ENCODE assay signal across 9 mouse cellular contexts in genomic region chr7:123214365-123215075, GRCm38 (mm10). TPM values are rescaled to one million over a fixed set of nuclear protein-coding genes. Genes with fewer than 3 reads are reported as not detected.
DNase-seq lines count a peak whose midpoint lies in the region; ATAC-seq and TF ChIP-seq lines count a peak whose summit lies in the region.
"Had no signal": no experiment of that assay in that cellular context is flagged by ENCODE, and none has a peak within 500 bp of the region (broad histone marks: within the 10 kb centered on the region; RNA-seq: fewer than 3 reads in every experiment).

TSS of gene Slc5a11 (plus strand) at chr7:123214780.

- no peak within 1 kb of the TSS for H3K27ac ChIP-seq in hindbrain, embryonic 16.5 days (ENCODE audit: low read depth, low read length)
- H3K27ac ChIP-seq in limb, embryonic 13.5 days, result no peak within 1 kb of the TSS; the same call in 1 of the 2 replicates
- no peak within 1 kb of the TSS for H3K27ac ChIP-seq in gastrocnemius, adult 2 months
- H3K27ac ChIP-seq: hindbrain, embryonic 15.5 days had no signal

- intact Hi-C loops in gastrocnemius, adult 2 months (cut with DNase I), result no loop called here

- no peaks in the 10 kb centered on the region for H3K27me3 ChIP-seq in hindbrain, embryonic 16.5 days (replicated peaks; ENCODE audit: control insufficient read depth, insufficient read depth, low read length)
- no peaks in the 10 kb centered on the region for H3K27me3 ChIP-seq in limb, embryonic 13.5 days
- H3K27me3 ChIP-seq: hindbrain, embryonic 15.5 days had no signal

- no peaks in the 10 kb centered on the region for H3K36me3 ChIP-seq in hindbrain, embryonic 16.5 days (ENCODE audit: control insufficient read depth, insufficient read depth, low read length)
- no peaks in the 10 kb centered on the region for H3K36me3 ChIP-seq in limb, embryonic 13.5 days
- H3K36me3 ChIP-seq: hindbrain, embryonic 15.5 days had no signal

- H3K9ac ChIP-seq in hindbrain, embryonic 16.5 days (ENCODE audit: low read depth, low read length), result 0 out of 2 replicates have a peak within 1 kb of the TSS, but pooled peaks have one; percentile 1
- H3K9ac ChIP-seq in limb, embryonic 13.5 days, result no peak within 1 kb of the TSS
- H3K9ac ChIP-seq: hindbrain, embryonic 15.5 days had no signal

- H3K9me3 ChIP-seq in hindbrain, embryonic 16.5 days (ENCODE audit: control insufficient read depth, low read length), result no peaks in the 10 kb centered on the region
- H3K9me3 ChIP-seq in limb, embryonic 13.5 days, result no peaks in the 10 kb centered on the region
- H3K9me3 ChIP-seq: hindbrain, embryonic 15.5 days had no signal

- H3K4me3 ChIP-seq in hindbrain, embryonic 16.5 days (ENCODE audit: low read length), result no peak within 1 kb of the TSS
- H3K4me3 ChIP-seq in limb, embryonic 13.5 days, result no peak within 1 kb of the TSS
- no peak within 1 kb of the TSS for H3K4me3 ChIP-seq in gastrocnemius, adult 2 months
- H3K4me3 ChIP-seq: hindbrain, embryonic 15.5 days had no signal

- peaks cover 2% of the 10 kb centered on the region; the same call in 1 of the 2 replicates for H3K4me1 ChIP-seq in hindbrain, embryonic 16.5 days (ENCODE audit: control insufficient read depth, insufficient read depth, low read depth, low read length)
- peaks cover 16% of the 10 kb centered on the region for H3K4me1 ChIP-seq in limb, embryonic 13.5 days

- no peak for TF ChIP-seq CTCF in gastrocnemius, adult 2 months (IDR thresholded peaks at IDR 0.05)

- 35% methylated on average over 8 of the region's 8 CpGs for WGBS in hindbrain, embryonic 16.5 days
- WGBS in limb, embryonic 13.5 days, result 33% methylated on average over 8 of the region's 8 CpGs

- H3K4me2 ChIP-seq in hindbrain, embryonic 16.5 days (ENCODE audit: low read length), result no peak within 1 kb of the TSS
- no peak within 1 kb of the TSS for H3K4me2 ChIP-seq in limb, embryonic 13.5 days (replicated peaks)
- H3K4me2 ChIP-seq: hindbrain, embryonic 15.5 days had no signal

- no peak for DNase-seq in frontal cortex, postnatal 10 days (ENCODE audit: low spot score in 2 of 2)
- peak; percentile 9 for DNase-seq in Muller cell, postnatal 12 days (ENCODE audit: inconsistent ontology term)
- no peak for DNase-seq in right cerebral cortex, postnatal 10 days (ENCODE audit: low spot score in 2 of 2)
- no peak for DNase-seq in gastrocnemius, adult 2 months

- ATAC-seq in frontal cortex, adult (ENCODE audit: low TSS enrichment), result peak; percentile 23; the same call in 1 of the 2 replicates
- ATAC-seq in hindbrain, embryonic 16.5 days, result 0 out of 2 replicates have a peak, but pooled peaks have one; percentile 50
- ATAC-seq in limb, embryonic 13.5 days (ENCODE audit: low FRiP score, low read depth), result peak; percentile 69
- no peak for ATAC-seq in monocyte, adult 5-6 weeks (replicated peaks; ENCODE audit: insufficient number of reproducible peaks, low FRiP score, low TSS enrichment, poor library complexity, severe bottlenecking)

RNA-seq across cellular contexts. Expression of gene Slc5a11, which starts in this region (rescaled TPM):
- polyA plus RNA-seq in hindbrain, embryonic 16.5 days (2015; fragmentation: Nextera tagmentation; extraction: Ambion mirVana), result 0.32 and 0.50 TPM in 2 replicates
- 0.37 and 0.50 TPM in 2 replicates for polyA plus RNA-seq in limb, embryonic 13.5 days (2015; fragmentation: Nextera tagmentation; extraction: Ambion mirVana)
- not detected for total RNA-seq in gastrocnemius, adult 2 months (2021)
- 5.2 to 40.6 TPM (median 6.9 TPM) in 3 replicates for total RNA-seq in monocyte, adult 5-6 weeks (2017)

Comparison
In these comparisons a context has a peak if more than half of its experiments do, and no peak if none do; other contexts are left out.
1. Peak in ATAC-seq and H3K9ac ChIP-seq in hindbrain, embryonic 16.5 days; RNA of the gene not detected or under 1 TPM.
2. Peak in ATAC-seq in limb, embryonic 13.5 days; RNA of the gene not detected or under 1 TPM.